Mouse (Mus musculus): ENCODE data around the gene Mfsd4a. TPM values are rescaled to one million over a fixed set of nuclear protein-coding genes. Genes with fewer than 3 reads are reported as not detected.
A peak's percentile ranks its signal among the peaks of the same experiment; 100 is the strongest.

Gene Mfsd4a
- total RNA-seq, 2 experiments from 2014 or later, result 72.9 to 78.3 TPM

DNA sequence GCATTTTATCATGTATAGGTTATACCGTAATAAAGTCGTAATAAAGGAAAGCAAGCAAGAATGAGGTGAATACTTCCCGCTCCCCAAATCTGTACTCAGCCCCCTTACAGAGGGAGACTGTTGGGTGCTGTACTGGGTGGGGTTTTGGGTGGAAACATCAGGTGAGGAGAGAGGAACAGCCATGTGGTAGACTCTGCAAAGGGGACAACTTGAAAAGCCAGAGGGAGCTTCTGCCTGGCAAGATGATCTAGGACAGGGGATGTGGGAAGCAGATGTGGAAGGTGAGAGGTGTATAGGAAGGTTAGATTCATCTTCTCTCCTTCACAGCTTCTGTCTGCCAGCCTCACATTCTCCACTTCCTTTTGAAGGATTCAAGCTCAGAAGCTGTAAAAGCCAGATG lies 2.8 kb upstream of the Mfsd4a start:
- DNase-seq (ENCODE audit: low spot score in 2 of 2), result no peak

DNA sequence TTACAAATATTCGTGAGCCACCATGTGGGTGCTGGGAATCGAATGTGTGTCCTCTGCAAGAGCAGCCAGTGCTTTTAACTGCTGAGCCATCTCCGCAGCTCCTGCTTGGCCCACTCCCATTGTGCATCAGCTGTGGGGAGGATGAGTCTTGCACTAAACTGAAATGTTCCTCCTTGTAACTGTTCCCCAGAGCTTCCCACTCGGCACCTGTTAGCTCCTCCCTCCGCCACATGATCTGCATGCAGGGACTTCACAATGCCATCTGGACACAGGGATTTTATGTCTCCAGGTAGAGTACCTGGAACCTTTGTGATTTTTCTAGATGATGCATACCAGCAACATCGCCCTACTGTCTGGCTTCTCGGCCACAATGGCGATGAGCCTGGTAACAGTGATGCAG lies 1.6 kb upstream of the Mfsd4a start:
- no peak for DNase-seq (ENCODE audit: low spot score in 2 of 2)

DNA sequence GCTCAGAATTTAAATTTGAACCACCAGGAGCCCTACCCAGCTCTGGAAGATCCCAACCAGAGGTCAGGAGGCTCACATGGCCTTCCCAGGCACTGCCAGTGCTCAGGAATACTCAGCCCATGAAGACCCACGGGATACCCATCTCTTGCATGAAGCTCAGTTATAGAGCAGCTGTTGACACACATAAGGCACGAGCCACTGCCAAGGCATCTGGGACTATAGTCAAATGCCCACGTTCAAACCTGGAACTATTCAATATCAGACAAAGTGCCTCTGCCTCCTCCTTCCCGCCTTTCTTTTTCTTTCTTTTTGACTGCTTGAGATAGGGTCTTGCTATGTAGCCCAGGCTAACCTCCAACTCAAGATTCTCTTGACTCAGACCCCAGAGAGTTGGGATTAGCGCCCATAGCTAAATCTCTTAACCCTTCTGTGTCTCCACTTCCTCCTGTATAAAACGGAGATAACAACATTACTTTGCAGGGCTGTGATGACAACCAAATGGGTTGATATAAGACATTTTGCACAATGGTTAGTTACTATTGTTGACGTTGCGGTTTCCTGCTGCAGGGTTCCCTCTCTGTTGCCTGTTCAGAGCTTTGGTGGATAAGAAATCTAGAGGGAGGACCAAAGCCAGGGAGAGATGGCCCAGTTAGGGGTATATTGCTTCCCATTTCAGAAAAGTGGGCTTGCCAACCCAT lies 2.2 kb downstream of the Mfsd4a start:
- peak; percentile 25 to 27 for DNase-seq (ENCODE audit: low spot score in 2 of 2)

DNA sequence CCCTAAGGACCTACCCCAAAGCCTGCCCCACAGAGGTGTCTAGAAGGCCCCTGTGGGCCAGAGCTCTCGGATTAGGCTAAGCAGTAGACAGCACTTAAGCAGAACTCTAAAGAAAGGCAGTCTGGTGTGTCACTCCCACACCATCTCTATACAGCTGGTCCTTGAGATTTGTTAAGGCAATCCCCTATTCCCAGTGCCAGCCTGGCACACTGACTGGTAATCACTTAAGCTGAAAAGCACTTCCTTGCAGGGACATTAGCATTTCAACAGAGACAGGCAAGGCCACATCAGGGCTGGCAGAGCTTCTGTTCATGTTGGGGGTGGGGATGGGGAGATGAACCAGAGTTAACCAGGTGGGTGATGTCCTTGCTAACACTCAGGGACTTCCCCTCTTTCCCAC lies 2.9 kb downstream of the Mfsd4a start:
- DNase-seq (ENCODE audit: low spot score in 2 of 2), result peak in 1 of 2 experiments; percentile 24

DNA sequence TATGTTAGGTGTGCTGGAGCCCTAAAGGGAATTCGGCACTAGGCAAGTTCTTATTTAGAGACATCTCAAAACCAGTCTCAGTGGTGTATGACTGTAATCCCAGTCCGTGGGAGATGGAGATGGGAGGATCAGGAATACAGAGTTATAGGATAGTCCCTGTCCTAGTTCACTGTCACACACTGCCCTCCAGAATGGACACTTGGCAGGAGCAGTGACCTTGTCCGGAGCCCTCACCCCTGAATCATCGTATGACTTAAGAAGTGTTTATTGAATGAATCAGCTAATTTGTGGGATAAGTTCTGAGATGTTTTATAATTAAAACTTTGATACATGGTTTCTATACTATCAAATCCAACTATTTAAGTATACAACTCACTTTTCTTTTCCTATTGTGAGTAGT lies 4.8 kb downstream of the Mfsd4a start:
- no peak for DNase-seq (ENCODE audit: low spot score in 2 of 2)

DNA sequence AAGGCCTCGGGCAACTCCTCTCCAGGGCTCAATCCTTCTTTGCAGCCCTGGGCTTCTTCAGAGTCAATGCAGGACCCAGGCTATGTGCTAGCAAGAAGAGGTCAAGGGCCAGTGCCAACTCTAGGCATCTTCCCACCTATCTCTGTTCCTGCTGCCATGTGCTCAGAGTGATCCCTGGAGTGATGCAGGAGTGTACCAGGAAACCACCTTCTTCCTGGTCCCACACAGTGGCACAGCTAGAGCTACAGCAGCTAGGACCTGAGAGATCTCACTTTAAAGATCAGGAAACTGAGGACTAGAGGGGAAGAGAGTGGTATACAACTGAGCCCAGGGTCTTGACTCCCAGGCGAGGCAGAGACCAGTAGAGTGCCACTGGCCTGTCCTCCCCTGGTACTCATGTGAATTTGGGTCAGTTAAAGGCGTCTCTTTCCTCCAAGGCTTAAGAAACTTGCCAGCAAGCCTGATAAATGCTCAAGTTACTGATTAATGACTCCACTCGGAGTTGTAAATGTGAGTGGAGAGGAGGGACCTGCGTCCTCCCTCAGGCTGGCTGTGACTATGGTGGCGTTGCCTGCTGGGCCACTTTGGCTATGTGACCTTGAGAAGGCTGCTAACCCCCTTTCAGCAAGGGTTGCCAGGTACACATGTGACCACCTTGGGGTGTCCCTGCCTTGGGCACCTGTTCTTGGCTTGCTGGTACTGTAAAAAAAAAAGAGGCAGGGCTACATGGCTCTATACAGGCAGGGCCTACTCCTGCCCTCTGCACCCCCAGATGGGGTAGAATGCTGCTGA lies 5.9 kb downstream of the Mfsd4a start:
- DNase-seq (ENCODE audit: low spot score in 2 of 2), result no peak

DNA sequence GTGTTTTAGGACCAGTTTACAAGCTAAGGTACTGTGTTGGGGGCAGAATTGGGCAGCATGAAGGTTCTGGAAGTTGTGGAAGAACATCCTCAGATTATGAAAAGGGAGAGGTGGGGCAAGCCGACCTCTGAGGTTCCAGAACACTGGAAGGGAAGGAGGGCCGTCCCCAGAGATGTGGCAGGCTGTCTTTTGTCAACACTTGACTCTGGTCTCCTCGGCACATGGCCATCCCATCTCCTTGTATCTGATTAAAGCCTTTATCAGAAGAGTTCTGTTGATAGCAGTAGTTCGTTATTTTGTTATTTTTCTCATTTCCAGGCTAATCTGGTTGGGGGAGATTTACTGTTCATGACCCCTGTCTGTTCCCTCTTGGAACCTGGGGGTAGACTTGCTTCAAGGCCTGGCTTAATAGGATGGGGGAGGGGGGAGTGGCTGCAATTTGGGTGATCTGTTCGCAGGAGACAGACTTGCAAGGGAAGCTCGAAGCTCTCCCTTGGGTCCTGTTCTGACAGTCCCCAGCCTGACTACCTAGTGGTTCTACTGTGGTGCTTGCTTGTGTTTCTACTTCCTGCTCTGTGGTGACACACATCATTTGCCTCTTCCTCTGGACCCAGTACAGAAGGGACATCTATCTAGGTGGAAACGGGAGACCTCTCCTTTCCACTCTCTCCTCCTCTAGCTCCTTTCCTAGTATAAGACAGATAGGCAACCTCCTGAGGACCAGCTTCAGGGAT lies 7.7 kb downstream of the Mfsd4a start:
- no peak for DNase-seq (ENCODE audit: low spot score in 2 of 2)

DNA sequence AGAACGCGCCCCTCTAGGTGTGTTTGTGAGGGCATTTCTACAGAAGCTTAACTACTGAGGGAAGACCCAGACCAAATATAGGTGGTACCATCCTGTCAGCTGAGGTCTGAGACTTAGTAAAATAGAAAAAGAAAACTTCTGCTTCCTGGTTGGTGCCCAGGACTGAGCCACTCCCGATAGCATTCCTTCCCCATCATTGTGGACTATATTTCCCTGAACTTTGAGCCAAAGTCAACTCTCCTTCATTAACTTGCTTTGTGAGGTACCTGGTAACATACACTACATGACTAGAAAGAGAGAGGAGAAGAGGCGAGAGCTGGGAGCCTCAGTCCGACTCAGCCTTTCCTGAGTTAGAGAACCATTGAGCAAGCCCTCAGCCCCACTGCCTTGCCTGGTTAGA lies 9.3 kb downstream of the Mfsd4a start:
- no peak for DNase-seq (ENCODE audit: low spot score in 2 of 2)

DNA sequence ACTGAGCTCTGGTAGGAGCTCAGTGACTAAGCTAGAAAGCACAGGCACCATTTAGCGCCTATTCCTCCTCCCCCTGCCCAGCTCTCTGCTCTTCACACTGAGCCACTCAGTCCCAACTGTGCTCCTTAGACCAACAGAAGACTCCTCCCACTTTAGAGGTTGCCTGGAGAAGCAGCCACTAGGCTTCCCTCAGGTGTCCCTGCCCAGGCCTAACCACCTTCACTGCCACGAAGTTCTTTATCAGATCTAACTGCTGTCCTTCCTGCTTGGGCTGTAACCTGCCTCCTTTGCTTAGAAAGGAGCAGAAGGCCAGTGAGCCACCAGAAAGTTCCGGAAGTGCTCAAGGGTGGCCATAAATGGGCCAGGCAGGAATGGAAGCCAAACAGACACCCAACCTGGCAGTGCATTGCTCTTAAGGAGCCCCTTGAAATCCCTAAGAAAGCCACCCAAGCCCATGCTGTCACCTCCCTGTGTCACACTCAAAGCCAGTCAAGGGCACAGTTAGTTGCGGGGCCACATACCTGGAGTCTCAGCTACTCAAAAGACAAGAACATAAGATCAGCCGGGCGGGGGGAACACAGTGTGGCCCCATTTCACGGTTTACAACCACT lies 12.7 kb downstream of the Mfsd4a start:
- no peak for DNase-seq (ENCODE audit: low spot score in 2 of 2)

DNA sequence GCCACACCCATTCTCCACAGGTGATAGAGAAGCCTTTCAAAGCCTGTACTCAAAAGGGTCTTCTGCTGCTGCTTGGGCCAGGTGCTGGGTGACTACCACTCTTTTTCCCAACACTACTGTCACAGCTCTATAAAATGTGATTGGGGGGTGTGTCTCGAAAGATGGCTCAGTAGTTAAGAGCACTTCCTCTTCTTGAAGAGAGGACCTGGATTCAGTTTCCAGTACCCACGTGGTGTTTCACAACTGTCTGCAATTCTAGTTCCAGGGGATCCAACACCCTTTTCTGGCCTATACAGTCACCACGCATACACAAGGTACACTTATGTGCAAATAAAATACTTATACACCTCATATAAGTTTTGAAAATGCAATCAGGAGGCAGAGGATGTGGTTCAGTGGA lies 13.5 kb downstream of the Mfsd4a start:
- DNase-seq (ENCODE audit: low spot score in 2 of 2), result no peak

DNA sequence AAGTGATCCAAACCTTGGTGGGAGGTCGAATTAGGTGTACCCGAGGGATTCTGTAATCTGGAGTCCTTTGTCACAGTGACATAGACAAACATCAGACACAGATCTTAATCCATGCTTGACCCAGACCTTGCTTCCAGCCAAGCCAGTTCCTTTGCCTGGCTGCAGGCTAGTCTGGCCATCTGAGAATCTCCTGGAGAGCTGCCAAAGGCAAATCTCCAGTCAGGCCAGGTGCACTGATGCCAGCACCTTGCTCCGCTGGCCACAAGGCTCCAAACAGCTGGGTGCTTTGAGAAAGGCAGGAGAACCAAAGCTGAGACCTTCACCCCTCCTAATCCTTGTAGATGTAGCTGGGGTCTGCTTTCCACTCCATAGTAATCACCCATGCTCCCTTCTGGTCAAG lies 16.1 kb downstream of the Mfsd4a start:
- DNase-seq (ENCODE audit: low spot score in 2 of 2), result no peak

DNA sequence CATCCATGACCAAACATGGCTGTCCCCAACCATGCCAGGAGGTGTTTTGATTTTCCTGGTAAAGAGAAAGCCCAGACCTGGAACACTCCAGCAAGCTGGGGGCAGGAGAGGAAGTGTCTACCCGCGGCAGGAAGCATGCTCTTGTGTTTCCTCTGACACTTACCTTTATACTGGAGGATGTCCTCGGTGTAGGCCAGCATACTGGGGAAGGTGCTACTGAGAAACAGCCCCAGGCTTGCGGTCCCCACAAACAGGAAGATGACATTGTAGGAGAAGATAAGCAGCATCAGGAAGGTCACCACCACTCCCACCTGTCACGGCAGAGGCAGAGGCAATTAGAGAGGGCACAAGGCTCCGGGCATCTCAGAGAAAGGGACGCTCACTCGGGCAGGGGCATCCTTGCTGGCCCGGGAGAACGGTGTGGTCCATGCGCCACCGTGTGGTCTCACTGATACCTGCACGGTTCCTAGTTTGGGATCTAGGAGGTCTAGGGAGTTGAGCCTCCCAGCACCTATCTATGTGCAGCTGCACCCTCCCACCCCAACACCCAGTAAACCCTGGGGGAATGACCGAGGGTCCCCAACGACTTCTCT lies 21.6 kb downstream of the Mfsd4a start:
- DNase-seq (ENCODE audit: low spot score in 2 of 2), result peak; percentile 64 to 70

DNA sequence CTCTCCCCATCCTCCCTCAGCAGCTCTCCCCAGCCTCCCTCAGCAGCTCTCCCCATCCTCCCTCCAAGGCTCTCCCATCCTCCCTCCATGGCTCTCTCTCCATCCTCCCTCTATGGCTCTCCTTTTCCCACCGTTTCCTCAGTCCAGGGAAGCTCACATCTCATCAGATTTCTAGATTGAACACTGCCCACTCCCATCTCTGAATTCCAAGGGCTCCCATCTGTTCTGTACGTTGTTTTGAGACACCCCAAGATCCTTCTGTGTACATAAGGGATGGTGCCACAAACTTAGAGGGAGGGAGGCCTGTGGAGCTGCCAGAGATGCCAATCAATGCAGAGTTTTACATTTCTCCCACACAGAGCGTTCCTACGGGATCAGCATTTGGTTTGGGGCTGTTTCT lies 24.1 kb downstream of the Mfsd4a start:
- peak; percentile 33 to 55 for DNase-seq (ENCODE audit: low spot score in 2 of 2)

DNA sequence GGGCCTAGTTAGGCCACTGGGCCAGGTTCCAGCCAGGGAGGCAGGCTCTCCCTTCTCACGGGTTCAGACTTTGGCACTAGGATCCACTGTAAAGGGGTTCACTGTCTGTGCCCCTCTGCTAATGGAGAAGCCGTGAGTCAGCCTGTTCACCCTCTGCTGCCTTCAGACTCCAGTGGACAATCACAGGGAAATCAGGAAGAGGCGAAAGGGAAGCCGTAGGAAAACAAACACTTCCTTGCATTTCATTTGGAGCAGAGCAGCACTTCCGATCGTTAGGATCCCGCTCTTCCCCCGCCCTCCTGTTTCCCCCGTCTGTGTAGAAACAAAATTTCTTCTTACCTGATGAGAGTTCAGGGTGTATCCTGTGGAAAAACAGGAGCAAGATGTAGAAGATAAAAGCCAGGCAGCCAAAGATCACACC lies 27.7 kb downstream of the Mfsd4a start:
- DNase-seq (ENCODE audit: low spot score in 2 of 2), result no peak

DNA sequence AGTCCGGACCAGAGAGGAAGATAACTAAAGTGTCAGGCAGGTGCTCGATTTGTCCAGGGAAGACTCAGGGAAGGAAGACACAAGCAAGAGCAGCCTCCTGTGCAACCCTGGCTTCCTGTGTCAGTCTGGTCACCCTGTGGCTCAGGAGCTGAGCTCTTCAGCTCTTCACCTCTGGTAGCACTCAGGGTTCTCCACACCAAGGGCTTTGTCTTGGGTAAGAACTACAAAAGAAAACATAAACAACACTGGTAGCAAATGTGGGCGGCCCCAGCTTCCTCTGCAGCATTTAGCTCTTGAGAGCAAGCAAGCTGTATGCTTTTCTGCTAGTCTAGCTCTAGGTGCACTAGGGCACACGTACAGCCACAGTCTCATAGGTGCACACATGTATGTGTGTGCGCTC lies 29.1 kb downstream of the Mfsd4a start:
- DNase-seq (ENCODE audit: low spot score in 2 of 2), result no peak

DNA sequence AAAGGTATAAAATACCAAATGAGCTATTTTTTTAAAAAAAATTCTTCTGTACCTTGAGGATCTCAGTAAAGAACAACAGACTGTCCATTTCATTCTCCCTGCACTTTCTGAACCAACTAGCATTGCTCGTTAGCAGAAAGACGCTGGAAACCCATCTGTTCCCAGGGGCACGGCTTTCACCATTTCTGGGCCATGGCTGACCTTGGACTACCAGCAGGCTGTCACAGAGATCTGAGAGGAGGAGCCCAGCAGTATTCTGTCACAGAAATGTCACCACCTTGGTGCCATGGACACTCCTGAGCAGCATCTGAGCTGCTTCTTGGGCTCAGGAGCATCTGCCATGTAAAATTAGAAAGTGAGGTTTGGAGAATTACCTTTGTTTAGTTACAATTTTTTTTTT lies 30.1 kb downstream of the Mfsd4a start:
- DNase-seq (ENCODE audit: low spot score in 2 of 2), result no peak

DNA sequence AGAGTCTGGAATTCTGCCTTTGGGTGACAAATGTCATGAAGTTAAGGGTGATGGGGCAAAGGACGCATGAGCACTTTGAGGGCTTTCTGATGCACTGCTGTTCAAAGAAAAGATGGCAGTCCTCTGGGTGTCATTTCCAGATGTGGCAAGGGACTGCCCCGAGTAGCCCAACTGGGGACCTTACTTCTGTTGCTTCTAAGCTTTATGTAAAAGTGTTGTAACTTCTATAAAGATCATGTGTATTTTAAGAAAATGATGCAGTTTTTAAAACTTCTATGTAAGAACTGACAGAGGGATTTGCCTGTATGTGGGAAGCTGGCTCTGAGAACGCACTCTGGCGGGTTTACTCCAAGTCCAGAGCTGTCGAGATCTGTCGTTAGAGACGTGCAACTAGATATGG lies 35.7 kb downstream of the Mfsd4a start:
- DNase-seq (ENCODE audit: low spot score in 2 of 2), result no peak

DNA sequence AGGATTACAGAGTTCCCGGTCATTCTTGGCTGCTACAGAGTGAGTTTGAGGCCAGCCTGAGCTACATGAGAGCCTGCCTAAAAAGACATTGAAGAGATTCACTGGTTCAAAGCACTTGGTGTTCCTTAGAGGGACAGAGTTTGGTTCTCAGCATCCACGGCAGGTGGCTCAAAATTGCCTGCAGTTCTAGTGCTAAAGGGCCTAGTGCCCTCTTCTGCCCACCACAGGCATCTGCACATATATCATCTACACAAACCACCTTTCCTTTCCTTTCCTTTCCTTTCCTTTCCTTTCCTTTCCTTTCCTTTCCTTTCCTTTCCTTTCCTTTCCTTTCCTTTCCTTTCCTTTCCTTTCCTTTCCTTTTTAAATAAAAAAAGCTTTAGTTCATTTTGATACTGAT lies 37.3 kb downstream of the Mfsd4a start:
- DNase-seq (ENCODE audit: low spot score in 2 of 2), result no peak

DNA sequence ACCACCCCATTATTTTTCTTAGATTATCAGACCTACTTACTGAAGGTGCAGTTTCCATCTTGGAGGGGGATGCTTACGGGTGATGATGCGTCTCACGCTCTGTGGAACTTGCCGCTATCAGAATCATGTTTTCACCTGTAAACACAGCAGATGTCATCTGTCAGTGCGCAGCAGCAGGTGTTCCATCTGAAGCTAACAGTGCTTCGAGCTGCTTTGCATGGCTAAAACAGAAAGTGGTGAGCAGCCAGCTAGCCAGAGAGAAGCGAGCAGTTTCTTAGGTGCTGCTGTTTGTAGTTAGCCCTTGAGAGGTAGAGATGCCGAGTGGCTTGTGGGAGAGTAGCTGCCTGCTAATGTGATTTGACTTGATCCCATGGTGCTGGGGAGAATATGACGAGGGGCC lies 39.4 kb downstream of the Mfsd4a start:
- DNase-seq (ENCODE audit: low spot score in 2 of 2), result no peak

DNA sequence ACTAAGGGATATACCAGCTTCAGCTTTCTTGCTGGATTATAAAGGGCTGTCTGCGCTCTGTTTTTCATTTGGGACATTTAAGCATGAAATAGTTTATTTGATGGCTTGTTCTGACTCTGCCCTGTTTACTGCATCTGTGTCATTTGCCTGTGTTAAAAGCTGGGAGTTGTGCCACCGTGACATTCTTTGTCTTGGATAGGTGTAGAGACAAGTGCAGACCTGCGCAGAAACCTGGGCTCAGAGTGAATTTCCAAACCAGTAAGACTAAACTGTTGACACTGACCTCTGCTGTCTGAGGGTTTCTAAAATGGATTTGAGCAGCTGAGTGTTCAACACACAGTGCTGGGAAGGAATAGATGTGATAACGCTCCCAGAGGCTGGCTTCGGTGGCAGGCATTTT lies 39.9 kb downstream of the Mfsd4a start:
- DNase-seq (ENCODE audit: low spot score in 2 of 2), result no peak

DNA sequence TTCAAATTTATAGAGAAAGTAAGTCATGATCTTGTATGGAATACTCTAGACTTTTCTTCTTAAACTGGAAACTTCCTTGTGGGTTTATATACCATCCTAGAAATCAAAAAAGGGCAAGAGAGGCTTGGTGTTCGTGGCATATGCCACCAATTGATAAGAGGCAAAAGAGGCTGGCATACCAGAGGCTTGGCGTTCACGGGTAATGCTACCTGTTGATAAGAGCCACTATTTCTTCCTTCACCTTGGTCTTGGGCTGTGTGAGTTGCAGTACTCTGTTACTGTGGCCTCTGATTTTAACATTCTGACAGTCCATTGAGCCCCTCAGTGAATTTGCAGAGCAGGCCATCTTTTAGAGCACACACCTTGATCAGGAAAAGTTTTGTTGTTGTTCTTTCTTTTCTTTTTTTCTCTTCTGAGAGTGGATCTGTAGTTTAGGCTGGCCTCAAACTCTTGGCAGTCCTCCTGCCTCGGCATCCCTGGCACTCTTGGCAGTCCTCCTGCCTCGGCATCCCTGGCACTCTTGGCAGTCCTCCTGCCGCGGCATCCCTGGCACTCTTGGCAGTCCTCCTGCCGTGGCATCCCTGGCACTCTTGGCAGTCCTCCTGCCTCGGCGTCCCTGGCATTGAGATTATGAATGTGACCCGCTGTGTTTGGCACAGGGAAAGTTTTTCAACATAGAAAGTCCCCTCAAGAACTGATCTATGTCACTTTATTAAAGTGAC lies 40.8 kb downstream of the Mfsd4a start:
- no peak for DNase-seq (ENCODE audit: low spot score in 2 of 2)

All from left cerebral cortex, adult 18-20 months (tissue).